Mouse (Mus musculus) MEL (cell line): ENCODE measurements around the gene Dda1.

Experiments
- BHLHE40 ChIP-seq: IDR thresholded peaks from 2 replicates; pipeline ENCODE4 v1.6.1; 2012; ENCODE audit warnings: low read depth, mild to moderate bottlenecking, inconsistent platforms, low read length, improper control_type of control experiment, borderline replicate concordance
- CHD1 ChIP-seq: IDR thresholded peaks from 2 replicates; pipeline ENCODE4 v1.6.1; 2012; ENCODE audit warnings: low read depth, mild to moderate bottlenecking, inconsistent platforms, low read length, improper control_type of control experiment
- CTCF ChIP-seq, 3 experiments: IDR thresholded peaks in 2 of 3; conservative IDR thresholded peaks in 1 of 3; 2 replicates each; pipeline ENCODE4 v1.5.1; 2011 to 2012; ENCODE audit warnings: low read length in 3 of 3, low read depth in 2 of 3, mild to moderate bottlenecking in 2 of 3, improper control_type of control experiment in 1 of 3, inconsistent platforms in 1 of 3, mixed read lengths in 1 of 3, moderate library complexity in 1 of 3; ENCODE audit not compliant: control insufficient read depth in 1 of 3, insufficient read depth in 1 of 3, poor library complexity in 1 of 3, severe bottlenecking in 1 of 3
- E2F4 ChIP-seq: IDR thresholded peaks from 2 replicates; pipeline ENCODE4 v1.6.1; 2011; ENCODE audit warnings: low read depth, low read length, improper control_type of control experiment, borderline replicate concordance
- ELF1 ChIP-seq: IDR thresholded peaks from 2 replicates; pipeline ENCODE4 v1.6.1; 2014; ENCODE audit warnings: low read depth, mild to moderate bottlenecking, inconsistent platforms, low read length, improper control_type of control experiment, moderate library complexity
- EP300 ChIP-seq, 2 experiments: IDR thresholded peaks; 2 replicates each; pipeline ENCODE4 v1.6.1; 2011; ENCODE audit warnings: improper control_type of control experiment in 2 of 2, low read length in 2 of 2, low read depth in 1 of 2, mild to moderate bottlenecking in 1 of 2
- HCFC1 ChIP-seq: IDR thresholded peaks from 2 replicates; pipeline ENCODE4 v1.6.1; 2012; ENCODE audit warnings: low read depth, mild to moderate bottlenecking, inconsistent platforms, low read length, improper control_type of control experiment, moderate library complexity
- MYC ChIP-seq: IDR thresholded peaks from 2 replicates; pipeline ENCODE4 v1.6.1; 2011; ENCODE audit warnings: low read depth, mild to moderate bottlenecking, low read length, improper control_type of control experiment, moderate library complexity
- POLR2A ChIP-seq, 2 experiments: IDR thresholded peaks; 2 replicates each; pipeline ENCODE4 v1.6.1; 2011 to 2012; ENCODE audit warnings: low read length in 2 of 2, mild to moderate bottlenecking in 2 of 2, control low read depth in 1 of 2, improper control_type of control experiment in 1 of 2, low read depth in 1 of 2, moderate library complexity in 1 of 2; ENCODE audit not compliant: control insufficient read depth in 1 of 2, insufficient read depth in 1 of 2, poor library complexity in 1 of 2
- POLR2AphosphoS2 ChIP-seq: IDR thresholded peaks from 2 replicates; pipeline ENCODE4 v1.6.1; 2011; ENCODE audit warnings: low read length, improper control_type of control experiment
- SMC3 ChIP-seq: IDR thresholded peaks from 2 replicates; pipeline ENCODE4 v1.6.1; 2011; ENCODE audit warnings: low read depth, low read length, improper control_type of control experiment
- TCF12 ChIP-seq: IDR thresholded peaks from 2 replicates; pipeline ENCODE4 v1.6.1; 2014; ENCODE audit warnings: low read depth, mild to moderate bottlenecking, inconsistent platforms, low read length, improper control_type of control experiment, moderate library complexity
- USF1 ChIP-seq: IDR thresholded peaks from 2 replicates; pipeline ENCODE4 v1.6.1; 2014; ENCODE audit warnings: low read depth, mild to moderate bottlenecking, inconsistent platforms, low read length, improper control_type of control experiment, moderate library complexity
- USF2 ChIP-seq, 2 experiments: IDR thresholded peaks; 2 replicates each; pipeline ENCODE4 v1.6.1; 2011 to 2012; ENCODE audit warnings: improper control_type of control experiment in 2 of 2, low read length in 2 of 2, borderline replicate concordance in 1 of 2, inconsistent platforms in 1 of 2, low read depth in 1 of 2, mild to moderate bottlenecking in 1 of 2; ENCODE audit not compliant: insufficient read depth in 1 of 2

DNA sequence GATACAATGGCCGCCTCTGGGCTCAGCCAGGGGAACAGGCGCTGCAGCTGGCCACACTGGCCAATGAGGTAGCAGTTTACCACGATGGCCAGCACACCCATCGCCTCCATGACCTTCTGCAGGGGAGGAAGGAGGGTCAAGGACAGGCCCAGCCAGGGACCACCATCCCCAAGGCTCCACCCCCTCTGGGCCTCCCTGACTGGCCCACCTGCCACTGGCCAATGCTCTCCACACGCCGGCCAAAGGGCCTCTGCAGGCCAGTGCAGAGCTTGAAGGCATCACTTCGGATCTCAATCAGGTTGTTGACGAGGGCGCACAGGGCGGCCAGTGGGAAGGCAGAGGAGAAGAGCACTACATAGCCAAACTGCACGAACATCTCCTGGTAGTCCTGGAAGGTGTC lies 9.9 kb downstream of the Dda1 start:
- no peak for TF ChIP-seq USF1
- TF ChIP-seq CTCF (IDR thresholded peaks at IDR 0.05 in 2 of 3, conservative IDR thresholded peaks at IDR 0.05 in 1 of 3; ENCODE audit: control insufficient read depth in 1 of 3, insufficient read depth in 1 of 3, low read depth in 2 of 3, low read length in 3 of 3, poor library complexity in 1 of 3, severe bottlenecking in 1 of 3): no peak
- TF ChIP-seq POLR2A (IDR thresholded peaks at IDR 0.05; ENCODE audit: control insufficient read depth in 1 of 2, insufficient read depth in 1 of 2, low read depth in 1 of 2, low read length in 2 of 2, poor library complexity in 1 of 2): no peak
- TF ChIP-seq SMC3: no peak
- TF ChIP-seq E2F4: no peak
- no peak for TF ChIP-seq ELF1
- TF ChIP-seq MYC: no peak
- no peak for TF ChIP-seq POLR2AphosphoS2
- no peak for TF ChIP-seq HCFC1
- no peak for TF ChIP-seq BHLHE40
- TF ChIP-seq USF2 (IDR thresholded peaks at IDR 0.05; ENCODE audit: borderline replicate concordance in 1 of 2, insufficient read depth in 1 of 2, low read depth in 1 of 2, low read length in 2 of 2): no peak
- TF ChIP-seq EP300 (IDR thresholded peaks at IDR 0.05; ENCODE audit: low read depth in 1 of 2, low read length in 2 of 2): no peak
- TF ChIP-seq CHD1: no peak
- TF ChIP-seq TCF12: no peak
